20 mouse cellular contexts compared by ENCODE assay signal in genomic region chrX:130549925-130550324, GRCm38 (mm10).
DNase-seq lines count a peak whose midpoint lies in the region; ATAC-seq and TF ChIP-seq lines count a peak whose summit lies in the region.
"Had no signal": no experiment of that assay in that cellular context is flagged by ENCODE, and none has a peak within 500 bp of the region (broad histone marks: within the 10 kb centered on the region; RNA-seq: fewer than 3 reads in every experiment).

No protein-coding gene starts in this region.

- TF ChIP-seq POLR2A in MEL (IDR thresholded peaks at IDR 0.05; ENCODE audit: control insufficient read depth in 1 of 2, insufficient read depth in 1 of 2, low read depth in 1 of 2, low read length in 2 of 2, poor library complexity in 1 of 2), result no peak

- ATAC-seq in CD4-positive, CD25-positive, alpha-beta regulatory T cell, adult 4 months, result no peak
- ATAC-seq in midbrain, postnatal 0 days (ENCODE audit: low FRiP score), result no peak
- no peak for ATAC-seq in erythroid progenitor cell, adult 5-6 weeks (replicated peaks; ENCODE audit: low FRiP score, poor library complexity, severe bottlenecking)
- ATAC-seq: forebrain, embryonic 15.5 days; hindbrain, embryonic 16.5 days had no signal

- no peaks in the 10 kb centered on the region for H3K4me1 ChIP-seq in MEL (ENCODE audit: control insufficient read depth in 1 of 2, insufficient read depth in 2 of 2, low read length in 2 of 2)
- no peaks in the 10 kb centered on the region for H3K4me1 ChIP-seq in midbrain, postnatal 0 days (ENCODE audit: insufficient read depth, low read length)
- H3K4me1 ChIP-seq: embryonic facial prominence, embryonic 15.5 days; forebrain, embryonic 15.5 days; heart, embryonic 15.5 days; hindbrain, embryonic 12.5 days had no signal

- peak; percentile 2 for DNase-seq in CD4-positive, CD25-positive, alpha-beta regulatory T cell, adult 2 months (ENCODE audit: low read depth, low spot score)
- DNase-seq in thymus, postnatal 0 days (ENCODE audit: low spot score), result peak; percentile 12
- no peak for DNase-seq in thymus, postnatal 4 days
- no peak for DNase-seq in MEL (ENCODE audit: low read depth, low spot score)
- DNase-seq in midbrain, postnatal 0 days (ENCODE audit: low spot score), result no peak
- DNase-seq: adrenal gland, adult 2 months; adrenal gland, postnatal 25 days; cerebellum, adult 2 months; cerebellum, postnatal 10 days; gastrocnemius, postnatal 36 days; heart, adult 11 months; heart, postnatal 36 days had no signal

- TF ChIP-seq EP300 in MEL (IDR thresholded peaks at IDR 0.05; ENCODE audit: low read depth in 1 of 2, low read length in 2 of 2), result peak; percentile 36 to 52; a peak in 3 of 4 replicates

- TF ChIP-seq RAD21 in MEL (IDR thresholded peaks at IDR 0.05; ENCODE audit: low read depth, low read length), result no peak

- H3K27me3 ChIP-seq in MEL (ENCODE audit: control insufficient read depth in 1 of 2, insufficient read depth in 2 of 2, low read length in 2 of 2), result no peaks in the 10 kb centered on the region
- H3K27me3 ChIP-seq in midbrain, postnatal 0 days (ENCODE audit: insufficient read depth, low read length), result no peaks in the 10 kb centered on the region
- H3K27me3 ChIP-seq: embryonic facial prominence, embryonic 15.5 days; forebrain, embryonic 15.5 days; heart, embryonic 15.5 days; hindbrain, embryonic 12.5 days had no signal

- no peak overlapping the region for H3K27ac ChIP-seq in MEL (ENCODE audit: control insufficient read depth, low read depth, low read length)
- no peak overlapping the region for H3K27ac ChIP-seq in midbrain, postnatal 0 days (ENCODE audit: low read depth, low read length)
- H3K27ac ChIP-seq: embryonic facial prominence, embryonic 15.5 days; forebrain, embryonic 15.5 days; heart, embryonic 15.5 days; hindbrain, embryonic 12.5 days had no signal

- 58% methylated on average over 4 of the region's 4 CpGs for WGBS in midbrain, postnatal 0 days

- H3K9ac ChIP-seq in MEL (ENCODE audit: control insufficient read depth, low read depth, low read length, poor library complexity, severe bottlenecking), result no peak overlapping the region
- no peak overlapping the region for H3K9ac ChIP-seq in midbrain, postnatal 0 days (replicated peaks; ENCODE audit: low read length, poor library complexity, severe bottlenecking)
- H3K9ac ChIP-seq: embryonic facial prominence, embryonic 15.5 days; forebrain, embryonic 15.5 days; heart, embryonic 15.5 days; hindbrain, embryonic 12.5 days had no signal

- H3K79me2 ChIP-seq in MEL (ENCODE audit: control insufficient read depth, insufficient read depth, low read length, poor library complexity), result no peaks in the 10 kb centered on the region

- TF ChIP-seq CTCF in MEL (IDR thresholded peaks at IDR 0.05 in 2 of 3, conservative IDR thresholded peaks at IDR 0.05 in 1 of 3; ENCODE audit: control insufficient read depth in 1 of 3, insufficient read depth in 1 of 3, low read depth in 2 of 3, low read length in 3 of 3, poor library complexity in 1 of 3, severe bottlenecking in 1 of 3), result no peak
- no peak for TF ChIP-seq CTCF in midbrain, postnatal 0 days (IDR thresholded peaks at IDR 0.05)

- H3K4me3 ChIP-seq in MEL (ENCODE audit: control insufficient read depth in 1 of 2, insufficient read depth in 1 of 2, low read depth in 2 of 2, low read length in 2 of 2), result no peak overlapping the region
- H3K4me3 ChIP-seq in midbrain, postnatal 0 days (ENCODE audit: low read depth, low read length), result no peak overlapping the region
- H3K4me3 ChIP-seq: embryonic facial prominence, embryonic 15.5 days; erythroblast, embryonic 14.5 days; forebrain, embryonic 15.5 days; heart, embryonic 15.5 days; hindbrain, embryonic 12.5 days had no signal

- no peak overlapping the region for H3K4me2 ChIP-seq in midbrain, postnatal 0 days (ENCODE audit: low read depth, low read length, poor library complexity, severe bottlenecking)
- H3K4me2 ChIP-seq: embryonic facial prominence, embryonic 15.5 days; forebrain, embryonic 15.5 days; heart, embryonic 15.5 days; hindbrain, embryonic 12.5 days had no signal

- H3K9me3 ChIP-seq in MEL (replicated peaks; ENCODE audit: insufficient read depth, low read length), result no peaks in the 10 kb centered on the region
- no peaks in the 10 kb centered on the region for H3K9me3 ChIP-seq in midbrain, postnatal 0 days (ENCODE audit: low read length)
- H3K9me3 ChIP-seq: embryonic facial prominence, embryonic 15.5 days; forebrain, embryonic 15.5 days; heart, embryonic 15.5 days; hindbrain, embryonic 12.5 days had no signal

- no peaks in the 10 kb centered on the region for H3K36me3 ChIP-seq in MEL (ENCODE audit: control insufficient read depth in 1 of 2, insufficient read depth in 2 of 2, low read length in 2 of 2)
- H3K36me3 ChIP-seq in midbrain, postnatal 0 days (ENCODE audit: insufficient read depth, low read length), result no peaks in the 10 kb centered on the region
- H3K36me3 ChIP-seq: embryonic facial prominence, embryonic 15.5 days; forebrain, embryonic 15.5 days; heart, embryonic 15.5 days; hindbrain, embryonic 12.5 days had no signal

TF ChIP-seq in MEL, 35 proteins besides CTCF, POLR2A, EP300 and RAD21:
- 0 out of 2 replicates have a peak, but pooled peaks have one; percentile 29 for TF ChIP-seq TCF12 (IDR thresholded peaks at IDR 0.05; ENCODE audit: low read depth, low read length)
- peak; percentile 86 for TF ChIP-seq GATA1 (IDR thresholded peaks at IDR 0.05; ENCODE audit: low read depth, low read length)
- TF ChIP-seq RCOR1 (IDR thresholded peaks at IDR 0.05; ENCODE audit: low read depth, low read length), result peak; percentile 94
- TF ChIP-seq MAZ (IDR thresholded peaks at IDR 0.05; ENCODE audit: low read depth, low read length), result no peak

Comparison
In these comparisons a context has a peak if more than half of its experiments do, and no peak if none do; other contexts are left out.
1. DNase-seq: peak in CD4-positive, CD25-positive, alpha-beta regulatory T cell, adult 2 months (single experiment) and thymus, postnatal 0 days (single experiment); none in thymus, postnatal 4 days (single experiment), MEL (single experiment) and midbrain, postnatal 0 days (single experiment).